Mouse (Mus musculus) T-helper 2 cell (primary cell): ENCODE measurements around the gene Capn13.
"Not testable (repeated sequence)": the region's sequence is repeated elsewhere in the genome, so short reads cannot be mapped to it uniquely, and the experiment has no call there.

Experiments
- in situ Hi-C: fragments of 300-600 bp; cut with MboI, MseI; formaldehyde crosslinking; loops from one replicate; pipeline ENCODE4 v1.15.1; 2025; ENCODE audit warnings: high pct_unique_total_duplicates

Capn13 gene

DNA sequence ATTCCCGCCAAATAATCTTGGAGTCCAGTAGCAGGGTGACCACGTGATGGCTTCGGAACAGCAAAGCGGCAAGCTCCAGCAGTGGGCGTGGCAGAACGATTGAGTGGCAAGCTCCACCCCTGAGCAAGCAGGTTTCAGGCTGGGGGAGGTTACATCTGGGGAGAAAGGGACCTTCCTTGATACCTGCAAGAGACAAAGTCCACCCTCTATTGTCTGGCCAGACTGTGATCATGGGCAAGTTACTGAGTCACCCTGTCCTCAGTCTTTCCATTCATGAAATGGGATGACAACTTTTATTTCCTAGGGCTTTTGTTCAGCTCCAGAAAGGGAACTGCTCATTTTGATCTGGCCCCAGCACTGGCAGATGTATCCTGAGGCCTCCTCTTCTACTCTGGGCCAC is 118.0 kb downstream of the Capn13 start:
- in situ Hi-C loops = not testable (repeated sequence)

- in situ Hi-C loops = loop anchor here (10.0 kb wide), 2 partner anchors 423 to 1723 kb away; partner anchors contain the start of gene Spdya
Measured at GRCm38 (mm10) chr17:73277770-73278169, 122.9 kb downstream of the Capn13 start.

DNA sequence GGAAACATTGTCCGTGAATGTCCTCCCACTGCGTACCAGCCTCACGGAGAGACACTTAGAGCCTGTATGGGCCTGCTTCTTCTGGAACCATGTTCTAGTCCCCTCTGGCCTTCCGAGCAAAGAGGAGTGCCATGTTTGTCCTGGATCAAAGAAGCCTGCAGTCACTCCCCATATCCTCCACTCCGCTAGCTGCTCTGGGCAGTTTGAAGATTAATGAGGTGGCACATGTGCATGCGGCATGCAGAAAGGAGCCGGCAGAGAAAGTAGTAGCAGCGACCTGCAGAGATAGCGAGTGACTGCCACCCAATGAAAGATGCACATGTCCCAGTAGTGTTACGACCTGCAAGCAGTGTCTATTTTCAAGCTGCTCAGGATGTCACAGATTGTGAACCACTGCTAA is 125.6 kb downstream of the Capn13 start:
- in situ Hi-C loops = loop anchor here (10.0 kb wide), 2 partner anchors 420 to 1720 kb away; partner anchors contain the start of gene Spdya

- in situ Hi-C loops = loop anchor here (5.0 to 10.0 kb wide), 3 partner anchors 167 to 1719 kb away; partner anchors contain the start of genes Lclat1 and Spdya
Measured at GRCm38 (mm10) chr17:73273809-73274208, 126.9 kb downstream of the Capn13 start.

GRCm38 (mm10) chr17:73271797-73272600 is 128.7 kb downstream of the Capn13 start:
- in situ Hi-C loops = loop anchor here (5.0 to 10.0 kb wide), 3 partner anchors 165 to 1717 kb away; partner anchors contain the start of genes Lclat1 and Spdya

- in situ Hi-C loops = loop anchor here (5.0 to 10.0 kb wide), 3 partner anchors 164 to 1716 kb away; partner anchors contain the start of genes Lclat1 and Spdya
Measured at GRCm38 (mm10) chr17:73270871-73271796, 129.5 kb downstream of the Capn13 start.

DNA sequence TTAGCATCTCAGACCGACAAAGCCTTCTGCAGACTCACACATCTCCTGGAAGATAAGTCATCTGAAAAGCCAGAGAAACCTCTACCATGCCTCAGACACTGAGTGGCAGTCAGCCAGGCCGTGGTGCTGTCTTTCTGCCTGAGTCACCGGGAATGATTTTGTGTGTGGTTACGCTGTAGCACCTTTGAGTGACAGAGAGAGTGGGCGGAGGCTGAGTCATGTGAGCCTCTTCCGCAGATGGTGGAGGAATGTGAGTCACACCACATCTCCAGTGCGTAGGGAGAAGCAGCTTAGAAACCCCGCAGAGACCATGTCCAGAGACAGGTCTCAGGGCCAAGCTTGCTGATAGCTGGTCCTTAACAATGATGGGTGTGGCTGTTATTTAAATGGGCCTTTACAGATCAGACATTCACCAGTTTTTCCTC is 137.6 kb downstream of the Capn13 start:
- in situ Hi-C loops = no loop called here

GRCm38 (mm10) chr17:73262558-73262957 is 138.1 kb downstream of the Capn13 start:
- in situ Hi-C loops = no loop called here

GRCm38 (mm10) chr17:73259258-73259657 is 141.4 kb downstream of the Capn13 start:
- in situ Hi-C loops = not testable (repeated sequence)

DNA sequence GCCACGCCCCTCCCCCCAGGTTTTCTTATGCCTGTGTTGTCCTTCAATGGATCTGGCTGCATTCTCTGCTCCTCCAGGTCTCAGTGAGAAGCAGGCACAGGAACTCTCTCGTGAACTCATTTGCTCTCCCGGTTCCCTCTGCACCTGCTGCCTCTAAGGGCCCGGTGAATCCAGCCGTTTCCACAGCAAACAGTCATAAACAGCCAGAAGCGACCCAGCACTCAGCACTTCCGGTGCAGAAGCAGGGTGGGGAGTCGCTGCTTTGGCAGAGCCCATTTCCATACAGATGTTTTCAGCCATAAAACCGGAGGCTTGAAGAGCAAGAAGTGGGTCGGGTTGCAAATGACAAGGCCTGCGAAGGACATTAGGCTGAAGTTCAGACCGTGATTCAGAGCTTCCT is 142.0 kb downstream of the Capn13 start:
- in situ Hi-C loops = no loop called here
